Mouse (Mus musculus): Measurements from ENCODE around the gene Hmgcr. TPM values are rescaled to one million over a fixed set of nuclear protein-coding genes. Genes with fewer than 3 reads are reported as not detected.

The Hmgcr gene
- 87.4 TPM for polyA plus RNA-seq (2012; fragmentation: generic; extraction: Trizol)

- Histone ChIP-seq H3K27me3 (ENCODE audit: control insufficient read depth, insufficient read depth, insufficient read length) (no peaks in the 10 kb centered on the region), H3K79me2 (ENCODE audit: control insufficient read depth, insufficient read depth) (peaks cover 49% of the 10 kb centered on the region), H3ac (ENCODE audit: control insufficient read depth, insufficient read length) (peak within 1 kb of the TSS; percentile 89), H3K36me3 (ENCODE audit: control insufficient read depth, insufficient read depth) (peaks cover 19% of the 10 kb centered on the region), H3K4me3 (peak within 1 kb of the TSS; percentile 54), H3K4me2 (ENCODE audit: low read depth) (peak within 1 kb of the TSS; percentile 87)
- TF ChIP-seq POLR2AphosphoS2 (IDR thresholded peaks at IDR 0.05; ENCODE audit: insufficient read length, low read depth) (peak; percentile 96), USF1 (IDR thresholded peaks at IDR 0.05; ENCODE audit: low read depth) (no peak), MYOD1 (IDR thresholded peaks at IDR 0.05; ENCODE audit: control insufficient read depth in 1 of 3, insufficient read length in 2 of 3, low read depth in 2 of 3) (peak in 2 of 3 experiments; percentile 35 to 71), TCF12 (IDR thresholded peaks at IDR 0.05; ENCODE audit: insufficient read depth, poor library complexity, severe bottlenecking) (no peak), MAX (IDR thresholded peaks at IDR 0.05; ENCODE audit: low read depth) (no peak), MYOG (IDR thresholded peaks at IDR 0.05; ENCODE audit: control insufficient read depth in 1 of 3, insufficient read depth in 1 of 3, insufficient read length in 2 of 3, low read depth in 2 of 3) (peak in 2 of 3 experiments; percentile 41 to 76), SRF (IDR thresholded peaks at IDR 0.05; ENCODE audit: control insufficient read depth, insufficient read length, low read depth) (peak; percentile 20), E2F4 (IDR thresholded peaks at IDR 0.05; ENCODE audit: insufficient read depth) (no peak), REST (IDR thresholded peaks at IDR 0.05; ENCODE audit: insufficient read depth, insufficient read length) (peak; percentile 25), CEBPB (IDR thresholded peaks at IDR 0.05; ENCODE audit: insufficient read depth, poor library complexity, severe bottlenecking) (no peak), POLR2A (IDR thresholded peaks at IDR 0.05; ENCODE audit: insufficient read length, low read depth) (peak; percentile 95), TCF3 (IDR thresholded peaks at IDR 0.05; ENCODE audit: insufficient read length, low read depth) (peak; percentile 10)
These were observed at the start of gene Hmgcr for GRCm38 (mm10) chr13:96670406-96671077. TSS of gene Hmgcr (minus strand) at chr13:96670936.

GRCm38 (mm10) chr13:96720003-96720402 lies 49.3 kb upstream of the Hmgcr start:
- H3K27me3 ChIP-seq (ENCODE audit: control insufficient read depth, insufficient read depth, insufficient read length), result no peaks in the 10 kb centered on the region
- no peak for TF ChIP-seq TCF12 (IDR thresholded peaks at IDR 0.05; ENCODE audit: insufficient read depth, poor library complexity, severe bottlenecking)
- TF ChIP-seq E2F4 (IDR thresholded peaks at IDR 0.05; ENCODE audit: insufficient read depth), result no peak
- no peak for TF ChIP-seq TCF3 (IDR thresholded peaks at IDR 0.05; ENCODE audit: insufficient read length, low read depth)
- no peak for TF ChIP-seq MYOG (IDR thresholded peaks at IDR 0.05; ENCODE audit: control insufficient read depth in 1 of 3, insufficient read depth in 1 of 3, insufficient read length in 2 of 3, low read depth in 2 of 3)
- TF ChIP-seq MYOD1 (IDR thresholded peaks at IDR 0.05; ENCODE audit: control insufficient read depth in 1 of 3, insufficient read length in 2 of 3, low read depth in 2 of 3), result no peak
- no peak for TF ChIP-seq CEBPB (IDR thresholded peaks at IDR 0.05; ENCODE audit: insufficient read depth, poor library complexity, severe bottlenecking)
- TF ChIP-seq MAX (IDR thresholded peaks at IDR 0.05; ENCODE audit: low read depth), result no peak
- TF ChIP-seq SRF (IDR thresholded peaks at IDR 0.05; ENCODE audit: control insufficient read depth, insufficient read length, low read depth), result no peak
- TF ChIP-seq POLR2A (IDR thresholded peaks at IDR 0.05; ENCODE audit: insufficient read length, low read depth), result no peak
- no peak for TF ChIP-seq USF1 (IDR thresholded peaks at IDR 0.05; ENCODE audit: low read depth)
- no peak for TF ChIP-seq POLR2AphosphoS2 (IDR thresholded peaks at IDR 0.05; ENCODE audit: insufficient read length, low read depth)
- TF ChIP-seq REST (IDR thresholded peaks at IDR 0.05; ENCODE audit: insufficient read depth, insufficient read length), result no peak
- H3K4me2 ChIP-seq (ENCODE audit: low read depth), result no peak overlapping the region
- no peak overlapping the region for H3K4me3 ChIP-seq
- H3ac ChIP-seq (ENCODE audit: control insufficient read depth, insufficient read length), result no peak overlapping the region
- no peaks in the 10 kb centered on the region for H3K79me2 ChIP-seq (ENCODE audit: control insufficient read depth, insufficient read depth)
- H3K36me3 ChIP-seq (ENCODE audit: control insufficient read depth, insufficient read depth), result no peaks in the 10 kb centered on the region

- H3K27me3 ChIP-seq (ENCODE audit: control insufficient read depth, insufficient read depth, insufficient read length), result no peaks in the 10 kb centered on the region
- H3K4me3 ChIP-seq, result no peak overlapping the region
- no peak overlapping the region for H3ac ChIP-seq (ENCODE audit: control insufficient read depth, insufficient read length)
- H3K36me3 ChIP-seq (ENCODE audit: control insufficient read depth, insufficient read depth), result no peaks in the 10 kb centered on the region
- H3K79me2 ChIP-seq (ENCODE audit: control insufficient read depth, insufficient read depth), result no peaks in the 10 kb centered on the region
- H3K4me2 ChIP-seq (ENCODE audit: low read depth), result no peak overlapping the region
- TF ChIP-seq CEBPB (IDR thresholded peaks at IDR 0.05; ENCODE audit: insufficient read depth, poor library complexity, severe bottlenecking) (no peak), REST (IDR thresholded peaks at IDR 0.05; ENCODE audit: insufficient read depth, insufficient read length) (no peak), TCF12 (IDR thresholded peaks at IDR 0.05; ENCODE audit: insufficient read depth, poor library complexity, severe bottlenecking) (no peak), POLR2AphosphoS2 (IDR thresholded peaks at IDR 0.05; ENCODE audit: insufficient read length, low read depth) (no peak), MAX (IDR thresholded peaks at IDR 0.05; ENCODE audit: low read depth) (no peak), E2F4 (IDR thresholded peaks at IDR 0.05; ENCODE audit: insufficient read depth) (no peak), TCF3 (IDR thresholded peaks at IDR 0.05; ENCODE audit: insufficient read length, low read depth) (no peak), USF1 (IDR thresholded peaks at IDR 0.05; ENCODE audit: low read depth) (no peak), MYOD1 (IDR thresholded peaks at IDR 0.05; ENCODE audit: control insufficient read depth in 1 of 3, insufficient read length in 2 of 3, low read depth in 2 of 3) (no peak), SRF (IDR thresholded peaks at IDR 0.05; ENCODE audit: control insufficient read depth, insufficient read length, low read depth) (no peak), MYOG (IDR thresholded peaks at IDR 0.05; ENCODE audit: control insufficient read depth in 1 of 3, insufficient read depth in 1 of 3, insufficient read length in 2 of 3, low read depth in 2 of 3) (no peak), POLR2A (IDR thresholded peaks at IDR 0.05; ENCODE audit: insufficient read length, low read depth) (no peak)
These were observed 47.1 kb upstream of the Hmgcr start for GRCm38 (mm10) chr13:96717821-96718220.

GRCm38 (mm10) chr13:96716311-96716710 lies 45.6 kb upstream of the Hmgcr start:
- Histone ChIP-seq H3K4me2 (ENCODE audit: low read depth) (no peak overlapping the region), H3K36me3 (ENCODE audit: control insufficient read depth, insufficient read depth) (no peaks in the 10 kb centered on the region), H3K4me3 (no peak overlapping the region), H3ac (ENCODE audit: control insufficient read depth, insufficient read length) (no peak overlapping the region), H3K79me2 (ENCODE audit: control insufficient read depth, insufficient read depth) (no peaks in the 10 kb centered on the region), H3K27me3 (ENCODE audit: control insufficient read depth, insufficient read depth, insufficient read length) (no peaks in the 10 kb centered on the region)
- TF ChIP-seq E2F4 (IDR thresholded peaks at IDR 0.05; ENCODE audit: insufficient read depth), result no peak
- no peak for TF ChIP-seq REST (IDR thresholded peaks at IDR 0.05; ENCODE audit: insufficient read depth, insufficient read length)
- no peak for TF ChIP-seq USF1 (IDR thresholded peaks at IDR 0.05; ENCODE audit: low read depth)
- TF ChIP-seq TCF12 (IDR thresholded peaks at IDR 0.05; ENCODE audit: insufficient read depth, poor library complexity, severe bottlenecking), result no peak
- TF ChIP-seq MAX (IDR thresholded peaks at IDR 0.05; ENCODE audit: low read depth), result no peak
- no peak for TF ChIP-seq TCF3 (IDR thresholded peaks at IDR 0.05; ENCODE audit: insufficient read length, low read depth)
- TF ChIP-seq POLR2AphosphoS2 (IDR thresholded peaks at IDR 0.05; ENCODE audit: insufficient read length, low read depth), result no peak
- no peak for TF ChIP-seq SRF (IDR thresholded peaks at IDR 0.05; ENCODE audit: control insufficient read depth, insufficient read length, low read depth)
- no peak for TF ChIP-seq MYOG (IDR thresholded peaks at IDR 0.05; ENCODE audit: control insufficient read depth in 1 of 3, insufficient read depth in 1 of 3, insufficient read length in 2 of 3, low read depth in 2 of 3)
- no peak for TF ChIP-seq POLR2A (IDR thresholded peaks at IDR 0.05; ENCODE audit: insufficient read length, low read depth)
- no peak for TF ChIP-seq CEBPB (IDR thresholded peaks at IDR 0.05; ENCODE audit: insufficient read depth, poor library complexity, severe bottlenecking)
- no peak for TF ChIP-seq MYOD1 (IDR thresholded peaks at IDR 0.05; ENCODE audit: control insufficient read depth in 1 of 3, insufficient read length in 2 of 3, low read depth in 2 of 3)

Measured in myocyte (in vitro differentiated cells).